Mouse (Mus musculus): ENCODE results near the gene Rbm19.

DNA sequence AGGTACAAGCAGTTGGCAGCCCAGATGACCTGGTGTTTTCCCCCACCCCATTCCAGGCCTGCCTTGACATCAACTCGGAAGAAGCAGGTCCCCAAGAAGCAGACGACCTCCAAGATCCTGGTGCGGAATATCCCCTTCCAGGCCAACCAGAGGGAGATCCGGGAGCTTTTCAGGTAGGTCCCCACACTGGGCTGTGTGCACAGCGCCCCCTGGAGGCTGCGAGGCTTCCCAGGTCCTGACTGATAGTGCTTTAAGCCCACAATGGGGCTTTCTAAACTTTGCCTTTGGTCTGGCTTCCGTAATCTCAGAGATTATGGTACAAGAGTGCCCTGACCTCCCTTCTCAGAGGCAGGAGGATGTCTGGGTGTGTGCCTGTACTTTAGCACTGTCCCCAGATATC, 27.7 kb downstream of the Rbm19 start:
- no peak for TF ChIP-seq GATA1 (IDR thresholded peaks at IDR 0.05; ENCODE audit: low read length)
- TF ChIP-seq TAL1 (IDR thresholded peaks at IDR 0.05; ENCODE audit: low read length) = no peak
